Mouse (Mus musculus) left cerebral cortex, adult 2 months (tissue): ENCODE measurements at regions not wholly inside any gene's neighbourhood (a gene's known extent, or its start where the extent isn't known, plus 50 kb on each side); places are given as distances from the start of the nearest gene placed in this dataset.

Source experiments
- DNase-seq, 2 experiments: peaks; one replicate each; pipeline ENCODE4 v3.0.0; 2021 to 2022; ENCODE audit warnings: low spot score in 2 of 2, mixed read lengths in 1 of 2; ENCODE audit errors: extremely low spot score in 1 of 2
- H3K27ac ChIP-seq: fragments of 200-600 bp; 2 replicates; pipeline ENCODE4 v1.8.1; 2022
- H3K4me3 ChIP-seq: fragments of 200-600 bp; 2 replicates; pipeline ENCODE4 v1.8.1; 2022
- CTCF ChIP-seq: fragments of 200-600 bp; IDR thresholded peaks from 2 replicates; pipeline ENCODE4 v1.8.1; 2022; ENCODE audit warnings: antibody characterized with exemption, mild to moderate bottlenecking, moderate library complexity
- intact Hi-C: fragments of 180-260 bp; cut with DNase I; formaldehyde crosslinking; loops from one replicate; pipeline ENCODE4 v1.15.1; 2025

- no peak for TF ChIP-seq CTCF
- intact Hi-C loops = loop anchor here (2.0 to 5.0 kb wide), 2 partner anchors 633 to 1564 kb away; partner anchors contain the start of gene Nrp2
- no peak for DNase-seq
- no peak overlapping the region for H3K27ac ChIP-seq
- H3K4me3 ChIP-seq = no peak overlapping the region
Measured at GRCm38 (mm10) chr1:61137954-61138353, 160.2 kb downstream of the Icos start.

DNA sequence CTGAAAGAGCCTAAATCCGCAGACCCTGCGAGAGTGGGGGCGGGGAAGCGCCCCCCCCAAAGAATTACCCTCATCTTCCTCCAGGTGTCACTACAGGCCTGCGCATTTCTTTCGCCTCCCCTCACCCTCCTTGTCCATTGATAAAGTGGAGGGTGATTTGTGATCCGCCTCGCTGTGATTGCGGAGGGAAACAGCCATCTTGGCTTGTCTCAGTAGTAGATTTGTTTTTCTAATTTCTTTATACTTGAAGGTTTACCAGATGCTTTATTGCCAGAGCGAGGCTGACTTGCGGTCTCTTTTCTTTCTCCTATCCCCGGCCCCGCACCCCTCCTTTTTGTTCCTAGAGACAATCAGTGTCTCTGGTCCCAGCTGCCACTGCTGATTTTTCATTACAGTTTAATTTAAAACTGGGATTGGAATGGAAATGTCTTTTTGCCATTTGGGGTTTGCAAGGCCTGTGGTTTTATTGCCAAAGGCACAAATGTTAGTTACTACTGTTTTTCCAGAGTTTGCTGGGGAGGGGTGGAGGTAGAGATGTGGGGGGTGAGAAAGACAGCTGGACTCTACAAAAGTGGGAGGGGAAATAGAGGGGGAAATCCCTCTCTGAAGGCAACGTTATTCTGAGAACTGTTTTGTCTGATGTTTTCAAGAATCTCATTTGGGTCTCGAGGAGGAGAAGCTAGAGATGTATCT, 161.7 kb downstream of the Icos start:
- Histone ChIP-seq H3K4me3 (peak overlapping the region; percentile 42), H3K27ac (no peak overlapping the region)
- intact Hi-C loops = loop anchor here (2.0 to 5.0 kb wide), 2 partner anchors 631 to 1563 kb away; partner anchors contain the start of gene Nrp2
- TF ChIP-seq CTCF = peak; percentile 84
- DNase-seq = peak; percentile 31 to 51

GRCm38 (mm10) chr1:61139984-61140648, 162.4 kb downstream of the Icos start:
- H3K4me3 ChIP-seq = no peak overlapping the region
- H3K27ac ChIP-seq = no peak overlapping the region
- intact Hi-C loops = loop anchor here (2.0 to 5.0 kb wide), 3 partner anchors 631 to 1822 kb away; partner anchors contain the start of gene Nrp2
- TF ChIP-seq CTCF = no peak
- DNase-seq = no peak

GRCm38 (mm10) chr1:61140870-61141591, 163.3 kb downstream of the Icos start:
- H3K27ac ChIP-seq = no peak overlapping the region
- TF ChIP-seq CTCF = no peak
- no peak for DNase-seq
- H3K4me3 ChIP-seq = no peak overlapping the region
- intact Hi-C loops = loop anchor here (5.0 kb wide), 1 partner anchor 1821 kb away; no protein-coding TSS in a partner anchor

DNA sequence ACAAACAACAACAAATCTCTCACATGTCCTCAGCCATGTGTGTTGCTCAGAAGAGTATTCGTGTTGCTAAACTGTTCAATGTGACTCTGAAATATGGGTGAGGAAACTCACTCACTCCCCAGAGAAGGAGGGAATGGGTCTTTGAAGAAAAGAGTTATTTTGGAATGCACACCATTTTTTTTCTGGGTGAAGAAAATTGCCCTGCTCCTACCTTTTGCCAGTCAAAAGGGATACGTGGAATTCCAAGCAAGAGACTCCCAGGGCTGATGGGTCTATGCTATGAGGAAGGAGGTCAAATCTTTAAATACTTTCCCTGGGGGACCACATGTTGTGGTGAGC, 163.8 kb downstream of the Icos start:
- TF ChIP-seq CTCF = no peak
- H3K4me3 ChIP-seq = no peak overlapping the region
- intact Hi-C loops = loop anchor here (5.0 kb wide), 1 partner anchor 1821 kb away; no protein-coding TSS in a partner anchor
- no peak for DNase-seq
- no peak overlapping the region for H3K27ac ChIP-seq

GRCm38 (mm10) chr1:61141952-61142351, 164.2 kb downstream of the Icos start:
- no peak for TF ChIP-seq CTCF
- intact Hi-C loops = loop anchor here (5.0 kb wide), 1 partner anchor 1820 kb away; no protein-coding TSS in a partner anchor

DNA sequence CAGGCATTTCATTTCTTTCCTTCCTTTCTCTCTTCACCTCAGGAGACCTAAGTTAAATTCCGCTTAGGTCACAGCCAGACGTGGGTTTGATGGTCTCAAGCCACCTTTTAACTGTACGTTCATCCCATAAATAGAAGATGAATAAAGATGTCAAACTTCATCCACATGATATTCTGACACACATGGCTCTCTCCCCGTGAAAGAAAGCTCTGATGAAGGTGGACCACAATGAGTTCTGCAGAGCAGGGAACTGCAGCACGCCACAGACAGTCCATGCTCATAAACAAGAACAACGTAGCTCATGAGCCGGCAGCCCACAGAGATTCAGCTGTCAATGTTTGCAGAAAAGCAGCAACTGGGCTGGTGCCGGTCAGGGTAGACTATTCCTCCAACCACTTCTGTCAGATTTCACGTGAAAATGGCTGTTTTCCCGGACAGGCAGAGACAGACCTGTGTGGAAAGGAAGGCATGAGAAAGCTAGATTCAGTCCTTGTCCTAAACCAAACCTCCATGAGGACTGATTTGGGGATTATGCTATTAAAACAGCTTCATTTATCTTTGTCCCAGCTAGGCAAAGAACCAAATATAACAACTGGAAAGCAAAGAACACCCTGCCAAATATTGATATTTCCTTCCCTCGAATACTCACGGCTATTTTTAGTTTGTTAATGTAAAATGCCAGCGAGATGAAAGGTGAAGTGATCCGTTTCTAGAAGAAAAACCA, 165.5 kb downstream of the Icos start:
- DNase-seq = no peak
- Histone ChIP-seq H3K27ac (no peak overlapping the region), H3K4me3 (no peak overlapping the region)
- TF ChIP-seq CTCF = no peak
- intact Hi-C loops = loop anchor here (5.0 kb wide), 1 partner anchor 1819 kb away; no protein-coding TSS in a partner anchor

More at GRCm38 (mm10) chr1:61141952-61142351, 164.2 kb downstream of the Icos start:
- no peak overlapping the region for H3K27ac ChIP-seq
- DNase-seq = no peak
- no peak overlapping the region for H3K4me3 ChIP-seq

DNA sequence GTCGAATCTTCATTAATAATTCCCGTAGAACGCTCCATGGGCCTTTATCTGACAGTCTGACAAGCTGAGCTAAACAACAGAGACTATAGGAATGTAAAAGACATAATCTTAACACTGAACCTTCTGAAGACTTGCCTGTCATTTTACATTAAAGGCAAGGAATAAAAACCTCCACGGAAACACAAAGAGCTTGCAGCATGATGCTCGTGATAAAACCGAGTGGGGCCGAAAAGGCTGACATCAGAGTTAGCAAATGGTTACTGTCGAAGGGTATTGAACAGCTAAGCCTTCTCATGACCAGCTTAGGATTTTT, 166.0 kb downstream of the Icos start:
- TF ChIP-seq CTCF = no peak
- no peak overlapping the region for H3K27ac ChIP-seq
- no peak for DNase-seq
- intact Hi-C loops = loop anchor here (5.0 kb wide), 1 partner anchor 1819 kb away; no protein-coding TSS in a partner anchor
- H3K4me3 ChIP-seq = no peak overlapping the region

DNA sequence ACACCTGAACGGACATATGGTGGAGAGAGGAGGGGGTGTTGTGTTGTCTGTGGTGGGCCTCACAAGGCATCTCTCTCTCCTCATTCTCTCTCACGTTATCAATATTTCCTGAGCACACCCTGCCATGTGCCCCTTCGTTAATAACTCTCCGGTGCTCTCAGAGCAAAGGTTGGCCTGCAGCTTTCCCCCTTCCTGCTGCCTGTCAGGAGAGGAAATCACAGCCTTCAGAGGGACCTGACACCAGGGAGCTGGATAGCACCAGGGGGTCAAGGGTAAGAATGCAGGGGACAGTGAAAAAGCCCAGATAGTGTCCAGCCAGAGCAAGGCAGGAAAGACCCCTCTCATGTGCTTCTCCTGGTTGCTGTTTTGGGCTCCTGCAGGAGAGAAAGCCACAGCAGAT, 167.3 kb downstream of the Icos start:
- no peak for DNase-seq
- intact Hi-C loops = no loop called here
- TF ChIP-seq CTCF = no peak
- no peak overlapping the region for H3K27ac ChIP-seq
- H3K4me3 ChIP-seq = no peak overlapping the region

GRCm38 (mm10) chr1:61145572-61145971, 167.8 kb downstream of the Icos start:
- intact Hi-C loops = no loop called here
- TF ChIP-seq CTCF = no peak
- no peak for DNase-seq
- no peak overlapping the region for H3K4me3 ChIP-seq
- no peak overlapping the region for H3K27ac ChIP-seq

DNA sequence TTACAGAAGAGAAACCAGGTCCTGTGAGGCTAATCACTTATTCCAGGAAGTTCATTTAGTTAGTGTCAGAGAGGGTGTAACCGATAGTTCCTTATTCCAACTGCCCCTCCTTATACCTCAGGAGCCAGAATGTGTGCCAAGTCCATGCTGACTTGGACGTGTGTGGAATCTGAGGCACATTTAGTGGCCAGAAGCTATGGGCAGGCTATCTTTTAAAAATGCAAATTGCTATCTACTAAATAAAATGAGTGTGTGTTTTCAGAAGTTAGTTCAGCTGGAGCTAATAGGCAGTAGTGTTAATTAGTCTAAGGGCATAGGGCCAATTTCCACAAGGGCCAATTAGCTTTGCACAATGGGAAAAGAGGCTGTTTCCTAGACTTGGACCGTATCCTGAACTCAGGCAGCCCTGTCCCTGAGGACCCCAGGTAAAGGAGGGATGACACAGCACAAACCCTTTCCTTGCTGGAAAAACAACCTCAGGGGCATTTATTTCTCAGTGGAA, 168.5 kb downstream of the Icos start:
- no peak overlapping the region for H3K27ac ChIP-seq
- intact Hi-C loops = no loop called here
- TF ChIP-seq CTCF = no peak
- no peak for DNase-seq
- no peak overlapping the region for H3K4me3 ChIP-seq
